Mouse (Mus musculus) megakaryocyte progenitor cell, adult 5-6 weeks (primary cell): ENCODE results near the gene 4930447C04Rik. TPM values are rescaled to one million over a fixed set of nuclear protein-coding genes. Genes with fewer than 3 reads are reported as not detected.

Experiments used
- ATAC-seq: replicated peaks from 2 replicates; pipeline ENCODE4 v1.8.0; 2016; ENCODE audit warnings: mild to moderate bottlenecking, moderate TSS enrichment, inconsistent platforms; ENCODE audit not compliant: poor library complexity
- total RNA-seq, 2 experiments: library from RNA; stranded (forward) in 1 of 2; stranded (reverse) in 1 of 2; fragments of 157-497, 149-512 nt in 1 of 2; fragments of 200-1000 nt in 1 of 2; gene quantifications; 2 replicates each; pipeline versions ENCODE4 v1.2.3 to v1.2.4; 2015 to 2017

The 4930447C04Rik gene
- total RNA-seq, 2 experiments from 2014 or later, result 6.5 to 8.3 TPM

DNA sequence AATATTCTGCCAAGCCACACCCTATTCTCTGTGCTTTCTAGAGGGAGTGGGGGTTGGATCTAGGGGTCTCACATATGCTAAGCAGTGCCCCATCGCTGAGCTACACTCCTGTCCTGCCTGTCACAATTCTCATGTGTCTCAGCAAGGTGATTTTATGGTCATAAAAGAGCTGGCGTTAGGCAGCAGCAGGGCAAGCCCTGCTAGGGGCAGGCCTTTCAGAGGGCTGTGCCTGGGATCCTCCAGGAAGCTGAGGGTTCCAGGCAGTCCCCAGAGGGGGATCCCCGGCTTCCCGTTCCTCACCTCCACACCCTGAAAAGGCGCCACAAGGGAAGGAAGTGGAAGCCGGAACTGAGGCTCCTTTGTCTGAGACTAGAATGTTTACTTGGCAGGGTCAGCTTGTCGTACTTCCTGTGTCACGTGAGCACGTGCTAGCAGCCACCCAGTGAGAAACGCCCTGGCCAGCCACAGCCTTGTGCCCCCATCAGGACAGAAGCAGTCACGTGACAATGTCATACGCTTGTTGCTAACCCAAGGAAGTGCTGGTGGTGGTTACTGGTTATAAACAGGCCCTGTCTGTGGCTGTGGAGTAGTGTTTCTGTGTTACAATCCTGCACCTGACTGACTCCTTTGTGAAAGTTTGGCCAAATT is 96.5 kb downstream of the 4930447C04Rik start:
- ATAC-seq, result peak; percentile 92

DNA sequence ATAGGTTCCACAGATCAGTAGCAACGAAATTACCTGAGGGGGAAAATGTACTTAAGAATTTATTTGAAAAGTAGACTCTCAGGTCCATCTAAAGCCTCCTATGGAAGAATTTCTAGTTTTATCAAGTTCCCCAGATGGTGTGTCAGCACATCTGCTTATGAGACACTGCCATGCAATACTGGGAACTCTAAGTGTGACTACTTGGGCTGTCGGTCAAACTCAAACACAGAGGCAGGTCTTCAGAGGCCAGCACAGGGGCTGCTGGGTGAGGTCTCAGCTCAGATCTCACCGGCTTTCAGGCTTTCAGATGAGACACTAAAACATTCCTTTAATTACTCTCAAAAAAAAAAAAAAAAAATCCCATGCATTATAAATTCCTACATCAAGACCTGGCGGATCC is 97.0 kb downstream of the 4930447C04Rik start:
- ATAC-seq, result no peak

DNA sequence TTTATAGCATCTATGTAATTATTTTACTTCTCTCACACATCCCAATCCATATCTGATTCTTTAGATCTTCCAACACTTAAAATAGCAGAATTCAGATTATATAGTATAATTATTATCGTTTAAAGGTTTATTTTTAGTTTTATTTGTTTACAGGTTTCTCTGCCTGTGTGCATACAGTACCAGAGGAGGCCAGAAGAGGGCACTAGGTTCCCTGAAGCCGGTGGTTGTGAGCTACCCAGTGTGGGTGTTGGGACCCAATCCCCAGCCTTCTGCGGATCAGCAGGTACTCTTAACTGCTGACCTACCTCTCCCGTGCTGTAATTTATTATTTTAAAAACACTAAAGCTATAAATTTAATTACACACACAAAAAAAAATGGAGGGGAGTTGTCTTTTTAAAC is 97.4 kb downstream of the 4930447C04Rik start:
- no peak for ATAC-seq

DNA sequence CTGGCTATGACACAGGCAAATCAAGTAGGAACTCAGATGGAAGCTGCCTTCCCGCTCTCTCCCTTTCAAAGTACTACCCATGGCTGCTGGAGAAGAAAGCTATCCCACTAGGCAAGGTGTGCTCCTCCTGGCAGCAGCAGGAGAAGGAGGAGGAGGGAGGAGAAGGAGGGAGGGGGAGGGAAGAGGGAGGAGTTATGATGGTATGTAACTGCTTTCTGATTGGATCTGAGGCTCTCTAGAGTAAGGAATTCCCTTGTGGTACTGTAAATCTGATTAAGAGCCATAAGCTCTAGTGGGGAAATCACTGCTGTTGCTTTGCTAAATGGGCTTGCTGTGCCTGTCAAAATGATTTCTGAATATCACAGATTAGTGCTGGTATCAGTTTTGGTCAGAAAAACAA is 99.1 kb downstream of the 4930447C04Rik start:
- ATAC-seq, result no peak

DNA sequence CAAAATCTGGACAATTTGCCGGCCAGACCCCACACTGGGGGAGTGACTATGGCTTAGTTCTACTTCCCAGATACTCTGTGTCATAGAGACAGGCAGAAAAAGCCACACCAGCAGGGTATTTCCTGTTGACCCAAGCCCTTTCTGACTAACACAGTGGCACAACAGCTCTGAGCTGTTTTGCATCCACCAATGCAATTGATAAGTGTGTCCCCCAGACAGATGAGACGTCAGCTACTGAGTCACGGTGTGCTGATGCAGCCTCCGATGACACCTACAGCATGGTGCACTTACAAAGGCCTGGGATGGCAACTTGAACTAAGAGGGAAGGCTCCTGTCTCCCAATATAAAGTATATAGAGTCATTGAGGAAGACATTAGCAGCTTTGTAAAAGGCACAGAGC is 103.3 kb downstream of the 4930447C04Rik start:
- ATAC-seq, result no peak

DNA sequence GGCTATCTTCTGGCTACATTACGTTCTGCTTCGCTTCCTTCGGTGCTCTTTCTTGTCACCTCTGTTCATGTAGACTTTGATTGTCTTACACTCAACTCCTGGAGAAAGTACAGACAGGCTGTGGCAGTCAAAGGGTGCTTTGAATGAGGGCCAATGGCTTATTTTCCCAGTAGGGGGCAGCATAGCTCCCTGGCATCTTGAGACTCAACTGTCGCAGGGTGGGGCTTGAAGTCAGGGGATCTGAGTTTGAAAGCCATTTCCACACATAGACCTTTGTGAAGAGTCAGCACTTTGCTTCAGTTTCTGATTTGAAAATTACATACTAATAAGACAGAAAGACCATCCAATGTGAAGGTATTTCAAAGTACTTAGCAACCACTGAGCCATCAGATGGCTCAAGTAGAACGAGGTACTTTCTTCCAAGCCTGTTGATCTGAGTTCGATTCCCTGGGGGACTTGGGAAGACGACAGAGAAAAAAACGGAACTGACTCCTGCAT is 105.0 kb downstream of the 4930447C04Rik start:
- peak; percentile 61; the same call in 1 of the 2 replicates for ATAC-seq

DNA sequence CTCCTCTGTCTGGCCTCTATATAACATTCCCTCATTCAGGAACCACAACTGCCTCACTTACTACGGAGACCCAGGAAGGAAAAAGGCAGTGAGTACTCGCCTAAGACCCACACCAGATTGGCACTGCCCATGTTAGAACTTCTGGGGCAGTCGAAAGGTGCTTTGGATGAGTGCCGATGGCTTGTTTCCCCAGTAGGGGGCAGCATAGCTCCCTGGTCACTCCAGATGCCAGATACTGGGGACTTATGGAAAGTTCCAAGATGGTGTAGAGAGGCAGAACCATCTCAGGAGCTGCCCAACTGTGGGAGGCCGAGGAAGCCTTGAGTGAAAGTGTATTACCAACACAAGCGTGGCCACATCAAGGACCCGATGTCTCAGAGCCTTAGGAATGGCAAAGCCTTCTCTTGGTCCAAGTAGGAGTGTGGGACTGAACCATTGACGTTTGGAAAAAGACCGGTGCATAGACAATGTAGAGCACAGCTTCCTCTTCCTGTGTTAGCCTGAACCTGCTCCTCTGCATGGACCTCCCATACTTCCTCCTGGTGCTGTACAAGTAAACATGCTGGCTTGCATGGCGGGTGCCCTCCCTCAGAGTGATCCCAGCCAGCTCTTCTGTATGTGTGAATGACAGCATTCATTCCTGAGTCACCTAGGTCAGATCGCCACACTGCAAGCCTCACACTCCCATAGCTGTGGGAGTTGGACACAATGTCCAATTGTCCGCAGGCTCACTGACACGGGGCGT is 105.6 kb downstream of the 4930447C04Rik start:
- ATAC-seq, result peak; percentile 67

DNA sequence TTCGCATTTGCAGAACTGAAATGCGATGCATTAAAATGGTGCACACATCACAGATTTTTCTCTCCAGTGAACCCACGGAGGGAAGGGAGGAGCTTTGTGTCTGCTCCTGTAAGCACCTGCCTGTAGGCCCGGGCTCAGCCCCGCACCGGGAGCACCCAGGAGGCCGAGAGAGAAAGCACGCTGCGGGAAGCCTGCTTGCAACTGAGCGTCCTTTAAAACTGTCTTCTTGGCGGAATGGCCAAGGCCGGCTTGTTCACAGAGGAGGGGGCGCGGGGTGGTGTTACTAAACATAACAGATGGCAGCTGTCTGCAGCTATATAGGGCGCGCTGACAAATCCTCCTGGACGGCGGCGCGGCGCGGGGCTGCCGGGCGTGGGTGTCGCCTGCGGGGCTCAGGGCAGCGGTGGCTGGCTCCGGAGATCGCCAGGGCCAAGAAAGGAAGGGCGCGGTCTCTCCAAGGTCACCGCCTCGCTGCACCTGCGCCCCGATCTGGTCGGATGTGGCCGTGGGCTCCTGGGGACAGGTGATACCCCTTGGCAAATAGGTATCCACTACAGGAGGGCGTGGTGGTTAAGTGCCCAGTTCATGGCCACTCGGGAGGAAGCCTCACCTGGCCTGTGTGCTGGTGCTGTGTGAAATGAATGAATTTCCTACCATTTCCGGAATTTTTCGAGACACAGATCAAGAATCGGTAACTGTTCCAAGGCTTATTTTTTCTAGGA is 108.7 kb downstream of the 4930447C04Rik start:
- peak; percentile 56; the same call in 1 of the 2 replicates for ATAC-seq

Other genes starting within 250 kb of the 4930447C04Rik start
- gene Ppm1a, start 183.3 kb downstream of the 4930447C04Rik start, total RNA-seq (2015), result 53.5 and 54.8 TPM in 2 replicates
- gene Ppm1a, start 183.3 kb downstream of the 4930447C04Rik start, total RNA-seq (2017), result 81.4 and 94.7 TPM in 2 replicates
- gene Six6, start 882 bp downstream of the 4930447C04Rik start, total RNA-seq (2015), result not detected in 2 replicates
- gene Six6, start 882 bp downstream of the 4930447C04Rik start, total RNA-seq (2017), result not detected in 2 replicates
- gene Six1, start 113.1 kb upstream of the 4930447C04Rik start, total RNA-seq (2015), result 0.10 and 0.35 TPM in 2 replicates
- gene Six1, start 113.1 kb upstream of the 4930447C04Rik start, total RNA-seq (2017), result 0.25 TPM in 1 of 2 replicates, not detected in the other
- 0.12 TPM in 1 of 2 replicates, not detected in the other for gene Six4, start 172.7 kb upstream of the 4930447C04Rik start, total RNA-seq (2015)
- not detected in 2 replicates for gene Six4, start 172.7 kb upstream of the 4930447C04Rik start, total RNA-seq (2017)
- gene Mnat1, start 182.9 kb upstream of the 4930447C04Rik start, total RNA-seq (2015), result 29.2 and 35.0 TPM in 2 replicates
- gene Mnat1, start 182.9 kb upstream of the 4930447C04Rik start, total RNA-seq (2017), result 39.6 and 52.3 TPM in 2 replicates